Mouse (Mus musculus) limb, embryonic 13.5 days (tissue): ENCODE results near the gene Dock1. TPM values are rescaled to one million over a fixed set of nuclear protein-coding genes. Genes with fewer than 3 reads are reported as not detected.

Source experiments
- ATAC-seq: fragments of 200-750 bp; cut with Nextera tagmentation; 2 replicates; pipeline ENCODE4 v1.8.0; 2017; ENCODE audit warnings: low read depth, moderate number of reproducible peaks, moderate TSS enrichment; ENCODE audit not compliant: low FRiP score
- H3K27ac ChIP-seq: fragments of 300-500 bp; sonication (generic); 2 replicates; pipeline ENCODE4 v1.5.1; 2015; ENCODE audit warnings: inconsistent platforms, mild to moderate bottlenecking, moderate library complexity
- H3K27me3 ChIP-seq: fragments of 300-500 bp; sonication (generic); 2 replicates; pipeline ENCODE4 v1.6.1; 2015; ENCODE audit warnings: mild to moderate bottlenecking, inconsistent platforms
- H3K36me3 ChIP-seq: fragments of 300-500 bp; sonication (generic); 2 replicates; pipeline ENCODE4 v1.6.1; 2015; ENCODE audit warnings: inconsistent platforms, mild to moderate bottlenecking, moderate library complexity
- H3K4me1 ChIP-seq: fragments of 300-500 bp; sonication (generic); 2 replicates; pipeline ENCODE4 v1.6.1; 2015; ENCODE audit warnings: inconsistent platforms
- H3K4me2 ChIP-seq: fragments of 300-500 bp; sonication (generic); replicated peaks from 2 replicates; pipeline ENCODE4 v1.6.1; 2015; ENCODE audit warnings: inconsistent platforms, mild to moderate bottlenecking, moderate library complexity
- H3K4me3 ChIP-seq: fragments of 300-500 bp; sonication (generic); 2 replicates; pipeline ENCODE4 v1.5.1; 2015; ENCODE audit warnings: moderate library complexity, mild to moderate bottlenecking, inconsistent platforms
- H3K9ac ChIP-seq: fragments of 300-500 bp; sonication (generic); 2 replicates; pipeline ENCODE4 v1.6.1; 2015; ENCODE audit warnings: mild to moderate bottlenecking, inconsistent platforms
- H3K9me3 ChIP-seq: fragments of 300-500 bp; sonication (generic); 2 replicates; pipeline ENCODE4 v1.6.1; 2016; ENCODE audit warnings: inconsistent platforms
- WGBS: fragments of 180-500 bp; shearing (Covaris S2); methylation state at CpG from one replicate; pipeline ENCODE4 v1.1.7; 2015; 5-methylcytosine and 5-hydroxymethylcytosine counted together
- polyA plus RNA-seq: library from polyadenylated mRNA; unstranded; fragments of >200 nt; fragmentation: Nextera tagmentation; extraction: Ambion mirVana; gene quantifications from 2 replicates; pipeline ENCODE4 v1.2.1, GENCODE M21; 2015

Dock1 gene
- polyA plus RNA-seq, result 39.5 and 45.1 TPM in 2 replicates

DNA sequence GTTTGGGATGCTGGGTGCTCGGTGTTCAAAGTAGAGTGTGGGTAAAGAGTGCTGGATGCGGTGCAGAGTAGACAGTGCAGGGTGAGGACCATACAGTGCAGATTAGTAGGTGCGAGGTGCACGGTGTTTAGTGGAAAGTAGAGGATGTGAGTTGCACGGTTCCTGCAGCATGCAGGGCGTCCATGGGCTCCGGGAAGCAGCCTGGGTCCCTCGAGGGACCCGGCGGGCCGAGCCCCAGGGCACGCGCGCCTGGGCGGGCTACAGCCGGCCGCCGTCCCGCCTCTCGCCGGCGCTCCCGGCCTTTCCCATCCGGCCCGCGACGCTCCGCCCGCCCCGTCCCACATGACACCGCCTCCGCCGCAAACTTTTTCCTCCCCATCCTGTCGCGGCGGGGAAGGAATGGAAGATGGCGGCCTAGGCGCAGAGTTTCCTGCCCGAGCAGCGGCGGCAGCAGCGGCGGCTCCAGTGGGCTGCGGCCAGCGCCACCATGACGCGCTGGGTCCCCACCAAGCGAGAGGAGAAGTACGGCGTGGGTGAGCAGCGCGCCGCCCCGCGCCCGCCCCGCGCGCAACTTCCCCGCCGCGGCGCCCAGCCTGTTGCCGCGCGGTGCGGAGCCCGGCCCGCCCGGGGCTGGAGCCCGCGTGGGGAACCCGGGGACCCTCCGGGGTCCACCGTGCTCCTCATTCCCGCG is at the start of gene Dock1:
TSS of gene Dock1 (plus strand) at position 343 of the 691 bp plus-strand sequence.
- peak within 1 kb of the TSS; percentile 88 for H3K9ac ChIP-seq
- H3K9me3 ChIP-seq, result no peaks in the 10 kb centered on the region
- H3K27ac ChIP-seq, result peak within 1 kb of the TSS; percentile 95
- peak within 1 kb of the TSS; percentile 79 for H3K4me2 ChIP-seq
- no peaks in the 10 kb centered on the region for H3K27me3 ChIP-seq
- ATAC-seq, result peak; percentile 93
- WGBS, result 3% methylated on average over 56 of the region's 77 CpGs
- peaks cover 41% of the 10 kb centered on the region for H3K4me1 ChIP-seq
- H3K4me3 ChIP-seq, result peak within 1 kb of the TSS; percentile 77
- no peaks in the 10 kb centered on the region for H3K36me3 ChIP-seq

DNA sequence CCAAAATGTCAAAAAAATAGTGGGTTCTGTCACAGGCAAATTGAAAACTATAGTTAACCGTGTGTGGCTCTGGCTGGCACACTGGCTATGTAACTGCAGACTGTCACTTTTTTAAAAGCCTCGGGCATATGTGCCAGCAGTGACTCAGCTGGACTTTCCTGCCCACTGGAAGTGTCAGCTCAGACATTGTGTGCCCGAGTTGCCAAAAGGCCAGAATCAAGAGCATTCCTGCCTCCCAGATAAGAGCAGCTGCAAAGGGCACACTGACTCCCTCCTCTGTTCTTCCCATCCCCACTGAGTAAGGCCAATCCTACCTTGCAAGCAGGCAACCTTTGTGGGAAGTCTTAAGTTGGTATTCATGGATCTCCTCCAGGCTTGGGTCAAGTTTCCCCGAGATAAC is 42.5 kb upstream of the Dock1 start:
- Histone ChIP-seq H3K4me3 (no peak overlapping the region), H3K9me3 (no peaks in the 10 kb centered on the region), H3K27ac (no peak overlapping the region), H3K4me2 (no peak overlapping the region), H3K4me1 (no peaks in the 10 kb centered on the region), H3K27me3 (no peaks in the 10 kb centered on the region), H3K36me3 (no peaks in the 10 kb centered on the region), H3K9ac (no peak overlapping the region)
- ATAC-seq, result no peak
- 80% methylated on average over 4 of the region's 4 CpGs for WGBS

DNA sequence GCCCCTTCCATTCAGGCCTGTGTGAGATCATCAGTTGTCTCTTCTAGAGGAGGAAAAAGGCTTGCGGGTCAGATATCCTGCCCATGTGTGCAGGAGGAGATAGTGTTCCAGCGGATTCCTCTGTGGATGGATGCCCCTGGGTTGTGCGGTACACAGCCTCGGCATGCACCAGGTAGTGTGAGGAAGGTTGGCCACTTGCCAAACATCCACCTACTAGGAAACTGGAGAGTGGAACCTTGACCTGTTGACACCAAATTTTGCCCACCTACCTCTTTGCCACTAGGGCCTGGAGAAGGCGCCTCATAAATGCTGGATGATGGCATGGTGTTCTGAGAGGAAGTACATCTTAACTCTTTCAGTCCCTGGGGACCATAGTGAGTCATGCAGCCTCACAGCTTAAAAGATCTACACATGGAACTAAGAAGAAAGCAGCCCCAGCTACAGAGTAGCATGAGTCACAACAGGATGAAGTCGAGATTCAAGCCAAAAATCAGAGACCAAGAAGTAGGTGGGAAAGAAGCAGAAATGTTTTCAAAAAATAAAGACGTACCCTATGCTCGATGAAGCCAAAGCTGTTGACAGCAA is 20.1 kb upstream of the Dock1 start:
- ATAC-seq, result no peak
- Histone ChIP-seq H3K4me2 (no peak overlapping the region), H3K27ac (no peak overlapping the region), H3K27me3 (no peaks in the 10 kb centered on the region), H3K4me1 (no peaks in the 10 kb centered on the region), H3K4me3 (no peak overlapping the region), H3K9me3 (no peaks in the 10 kb centered on the region), H3K9ac (no peak overlapping the region), H3K36me3 (no peaks in the 10 kb centered on the region)
- WGBS, result 74% methylated on average over 8 of the region's 8 CpGs

- H3K36me3 ChIP-seq, result no peaks in the 10 kb centered on the region
- no peaks in the 10 kb centered on the region for H3K4me1 ChIP-seq
- no peak for ATAC-seq
- no peaks in the 10 kb centered on the region for H3K27me3 ChIP-seq
- WGBS, result 68% methylated on average over 3 of the region's 3 CpGs
- H3K4me3 ChIP-seq, result no peak overlapping the region
- no peak overlapping the region for H3K4me2 ChIP-seq
- H3K27ac ChIP-seq, result no peak overlapping the region
- no peaks in the 10 kb centered on the region for H3K9me3 ChIP-seq
- no peak overlapping the region for H3K9ac ChIP-seq
Observed at GRCm38 (mm10) chr7:134651071-134651470, 19.4 kb upstream of the Dock1 start.

- Histone ChIP-seq H3K27me3 (no peaks in the 10 kb centered on the region), H3K9ac (no peak overlapping the region), H3K9me3 (peaks cover 8% of the 10 kb centered on the region), H3K4me2 (no peak overlapping the region), H3K36me3 (no peaks in the 10 kb centered on the region), H3K4me3 (no peak overlapping the region), H3K4me1 (no peaks in the 10 kb centered on the region), H3K27ac (no peak overlapping the region)
- WGBS, result 43% methylated on average over 2 of the region's 2 CpGs
- no peak for ATAC-seq
Observed at GRCm38 (mm10) chr7:134663241-134663640, 7.2 kb upstream of the Dock1 start.

DNA sequence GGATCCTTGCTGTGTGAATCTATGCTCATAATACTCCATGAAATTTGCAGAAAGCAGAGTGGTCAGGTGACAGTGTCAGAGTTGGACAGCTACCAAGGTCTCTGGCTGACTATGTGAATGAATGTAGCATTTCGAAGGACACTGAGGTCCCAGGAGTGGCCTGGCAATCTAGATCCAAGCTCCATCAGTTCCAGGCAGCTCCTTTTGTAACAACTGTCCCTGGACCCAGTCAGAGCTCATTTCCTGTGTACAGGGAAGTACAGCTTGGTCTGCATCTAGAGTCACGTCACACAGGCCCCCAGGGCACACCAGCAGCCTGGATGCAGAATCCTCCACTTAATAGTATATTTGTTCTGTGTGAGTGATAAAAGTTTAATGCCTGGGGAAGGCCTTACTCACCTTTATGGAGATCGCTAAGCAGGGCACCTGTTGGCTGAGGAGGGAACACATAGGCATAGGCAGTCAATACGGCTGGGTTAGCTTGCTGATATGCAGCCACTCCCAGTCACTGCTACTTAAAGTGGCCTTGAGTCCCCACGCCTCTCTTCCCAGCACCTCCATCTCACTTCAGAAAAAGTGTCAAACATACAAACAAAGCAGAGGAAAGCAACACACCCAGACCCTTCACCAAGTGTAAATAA is 4.7 kb upstream of the Dock1 start:
- peaks cover 6% of the 10 kb centered on the region for H3K4me1 ChIP-seq
- H3K4me2 ChIP-seq, result no peak overlapping the region
- ATAC-seq, result no peak
- 57% methylated on average over 5 of the region's 5 CpGs for WGBS
- H3K9me3 ChIP-seq, result no peaks in the 10 kb centered on the region
- H3K9ac ChIP-seq, result no peak overlapping the region
- no peak overlapping the region for H3K27ac ChIP-seq
- H3K4me3 ChIP-seq, result no peak overlapping the region
- H3K36me3 ChIP-seq, result no peaks in the 10 kb centered on the region
- H3K27me3 ChIP-seq, result no peaks in the 10 kb centered on the region

- WGBS, result 88% methylated on average over 4 of the region's 4 CpGs
- H3K4me1 ChIP-seq, result peaks cover 16% of the 10 kb centered on the region
- H3K9ac ChIP-seq, result no peak overlapping the region
- H3K36me3 ChIP-seq, result no peaks in the 10 kb centered on the region
- H3K9me3 ChIP-seq, result no peaks in the 10 kb centered on the region
- no peak for ATAC-seq
- no peak overlapping the region for H3K27ac ChIP-seq
- no peak overlapping the region for H3K4me3 ChIP-seq
- no peaks in the 10 kb centered on the region for H3K27me3 ChIP-seq
- H3K4me2 ChIP-seq, result no peak overlapping the region
Observed at GRCm38 (mm10) chr7:134667271-134667702, 3.2 kb upstream of the Dock1 start.

- peak overlapping the region; percentile 88 for H3K9ac ChIP-seq
- 88% methylated on average over 14 of the region's 14 CpGs for WGBS
- H3K4me2 ChIP-seq, result peak overlapping the region; percentile 79
- peaks cover 40% of the 10 kb centered on the region for H3K4me1 ChIP-seq
- H3K4me3 ChIP-seq, result peak overlapping the region; percentile 77
- H3K27ac ChIP-seq, result peak overlapping the region; percentile 95; the same call in 1 of the 2 replicates
- no peak; the same call in 1 of the 2 replicates for ATAC-seq
- H3K9me3 ChIP-seq, result no peaks in the 10 kb centered on the region
- H3K36me3 ChIP-seq, result no peaks in the 10 kb centered on the region
- H3K27me3 ChIP-seq, result no peaks in the 10 kb centered on the region
Observed at GRCm38 (mm10) chr7:134669474-134670311, 761 bp upstream of the Dock1 start.

DNA sequence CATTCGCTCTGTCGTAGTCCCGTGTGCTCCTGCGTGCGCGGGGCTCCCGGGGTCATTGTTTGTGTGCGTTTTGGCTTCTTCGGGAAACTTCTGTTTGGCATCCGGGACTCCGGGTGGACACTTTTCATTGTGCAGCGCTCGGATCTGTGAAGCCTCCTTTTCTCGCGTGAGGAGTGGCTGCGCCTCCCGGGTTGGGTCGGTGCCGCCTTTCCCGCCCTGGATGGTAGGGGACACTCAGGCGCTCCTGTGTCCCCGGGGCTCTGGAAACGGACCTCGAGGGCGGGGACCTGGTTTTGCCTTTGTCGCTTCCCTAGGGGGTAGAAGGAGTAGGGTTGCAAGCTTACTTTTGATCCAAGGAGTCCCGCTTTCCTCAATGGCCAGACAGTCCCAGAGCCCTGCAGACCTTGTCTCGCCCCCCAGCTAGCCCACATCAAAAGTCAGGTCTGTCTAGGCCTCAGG is 578 bp downstream of the Dock1 start:
- Histone ChIP-seq H3K36me3 (no peaks in the 10 kb centered on the region), H3K4me3 (peak overlapping the region; percentile 77), H3K4me1 (peaks cover 43% of the 10 kb centered on the region), H3K27me3 (no peaks in the 10 kb centered on the region), H3K4me2 (peak overlapping the region; percentile 79), H3K27ac (peak overlapping the region; percentile 95), H3K9ac (peak overlapping the region; percentile 88), H3K9me3 (no peaks in the 10 kb centered on the region)
- peak; percentile 24; the same call in 1 of the 2 replicates for ATAC-seq
- WGBS, result under 1% methylated on average over 28 of the region's 28 CpGs

GRCm38 (mm10) chr7:134671467-134671901 is 1.0 kb downstream of the Dock1 start:
- no peak for ATAC-seq

DNA sequence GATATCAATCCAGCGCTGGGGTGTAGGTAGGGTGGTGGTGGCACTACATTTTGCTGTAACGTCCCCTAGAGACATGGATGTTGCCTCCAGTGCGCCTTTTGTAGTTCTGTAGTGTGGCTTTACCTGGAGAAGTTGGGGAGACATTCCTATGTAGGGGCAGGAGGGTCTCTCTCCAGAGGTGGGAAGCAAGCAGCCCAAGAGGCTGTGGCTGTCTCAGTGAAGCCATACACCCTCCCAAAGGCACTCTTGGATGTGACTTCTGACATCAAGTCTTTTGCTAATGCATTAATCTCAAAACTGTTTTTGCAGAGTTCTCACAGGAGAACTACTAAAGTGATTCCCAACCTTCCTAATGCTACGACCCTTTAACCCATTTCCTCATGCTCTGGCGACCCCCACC is 2.7 kb downstream of the Dock1 start:
- 77% methylated on average over 5 of the region's 5 CpGs for WGBS
- Histone ChIP-seq H3K27me3 (no peaks in the 10 kb centered on the region), H3K4me2 (0 out of 2 replicates have a peak overlapping the region, but pooled peaks have one; percentile 7), H3K9ac (no peak overlapping the region), H3K36me3 (no peaks in the 10 kb centered on the region), H3K27ac (no peak overlapping the region), H3K4me1 (peaks cover 54% of the 10 kb centered on the region), H3K9me3 (no peaks in the 10 kb centered on the region), H3K4me3 (no peak overlapping the region)
- ATAC-seq, result no peak

More at GRCm38 (mm10) chr7:134671467-134671901, 1.0 kb downstream of the Dock1 start:
- H3K4me3 ChIP-seq, result peak overlapping the region; percentile 77
- peak overlapping the region; percentile 95 for H3K27ac ChIP-seq
- peaks cover 46% of the 10 kb centered on the region for H3K4me1 ChIP-seq
- H3K27me3 ChIP-seq, result no peaks in the 10 kb centered on the region
- H3K4me2 ChIP-seq, result peak overlapping the region; percentile 79
- H3K9me3 ChIP-seq, result no peaks in the 10 kb centered on the region
- peak overlapping the region; percentile 88 for H3K9ac ChIP-seq
- H3K36me3 ChIP-seq, result no peaks in the 10 kb centered on the region
- WGBS, result 11% methylated on average over 7 of the region's 7 CpGs
